Mouse (Mus musculus): Measurements from ENCODE around the gene Srsf10. TPM values are rescaled to one million over a fixed set of nuclear protein-coding genes. Genes with fewer than 3 reads are reported as not detected.

Gene Srsf10
- total RNA-seq, 2 experiments from 2014 or later = 30.9 to 33.0 TPM

DNA sequence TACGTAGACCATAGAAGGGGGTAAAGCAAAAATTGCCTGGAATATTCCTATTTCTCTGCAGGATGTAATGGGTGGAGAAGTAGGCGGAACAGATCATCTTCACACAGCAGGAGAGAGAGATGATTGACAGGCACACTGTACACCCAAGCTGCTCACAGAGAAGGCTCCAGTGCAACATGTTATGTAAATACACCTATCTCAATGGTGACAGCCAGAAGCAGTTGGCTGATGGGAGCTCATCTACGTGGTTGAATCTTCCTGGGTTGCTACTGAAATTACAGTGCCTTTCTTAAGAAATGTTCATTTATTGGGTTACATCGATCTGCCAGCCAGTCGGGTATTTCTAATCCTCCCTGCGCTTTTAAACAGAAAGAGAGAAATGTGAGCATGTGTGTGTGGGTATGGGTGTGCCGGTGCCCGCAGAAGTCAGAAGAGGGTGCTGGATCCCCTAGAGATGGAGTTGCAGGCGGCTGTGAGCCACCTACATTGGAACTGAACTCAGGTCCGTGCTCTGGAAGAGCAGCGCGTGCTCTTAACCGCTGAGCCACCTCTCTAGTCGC lies 1.5 kb upstream of the Srsf10 start:
- intact Hi-C loops (cut with DNase I; ENCODE audit: low total_unique reads) = no loop called here
- DNase-seq = no peak

DNA sequence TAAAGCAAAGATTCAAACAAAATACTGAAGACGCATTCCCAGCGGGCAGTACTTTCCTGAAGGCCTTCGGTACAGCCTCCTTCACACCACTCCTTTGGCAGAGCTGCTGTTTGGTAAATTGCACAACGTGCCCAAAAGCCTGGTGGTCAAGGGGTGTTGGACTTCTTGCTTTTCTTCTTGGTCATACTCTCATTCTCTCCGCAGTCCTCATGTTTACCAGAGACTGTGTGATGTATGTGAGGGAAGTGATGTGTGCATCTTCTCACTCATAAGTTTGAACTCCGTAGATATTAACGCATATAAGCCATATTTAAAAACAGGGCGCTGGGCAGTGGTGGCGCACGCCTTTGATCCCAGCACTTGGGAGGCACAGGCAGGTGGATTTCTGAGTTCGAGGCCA lies 917 bp upstream of the Srsf10 start:
- no peak for DNase-seq
- intact Hi-C loops (cut with DNase I; ENCODE audit: low total_unique reads) = no loop called here

DNA sequence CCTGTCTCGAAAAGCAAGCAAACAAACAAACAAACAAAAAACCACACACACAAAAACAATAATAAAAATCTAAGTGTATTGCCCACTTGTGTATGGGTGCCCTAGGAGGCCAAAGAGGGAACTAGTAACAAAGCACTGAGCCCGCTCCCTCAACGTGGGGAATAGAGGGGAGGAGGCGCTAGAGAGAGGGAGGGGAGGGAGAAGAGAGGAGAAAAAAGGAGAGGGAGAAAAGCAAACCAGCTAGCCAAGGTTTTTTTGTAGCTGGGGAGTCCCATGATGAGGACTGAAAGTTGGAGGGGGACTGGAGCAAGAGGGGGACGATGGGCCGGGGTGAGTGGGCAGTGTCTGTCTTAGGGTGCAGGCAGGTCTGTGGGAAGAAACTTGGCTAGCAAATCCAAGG lies 467 bp upstream of the Srsf10 start:
- intact Hi-C loops (cut with DNase I; ENCODE audit: low total_unique reads) = no loop called here
- DNase-seq = no peak

DNA sequence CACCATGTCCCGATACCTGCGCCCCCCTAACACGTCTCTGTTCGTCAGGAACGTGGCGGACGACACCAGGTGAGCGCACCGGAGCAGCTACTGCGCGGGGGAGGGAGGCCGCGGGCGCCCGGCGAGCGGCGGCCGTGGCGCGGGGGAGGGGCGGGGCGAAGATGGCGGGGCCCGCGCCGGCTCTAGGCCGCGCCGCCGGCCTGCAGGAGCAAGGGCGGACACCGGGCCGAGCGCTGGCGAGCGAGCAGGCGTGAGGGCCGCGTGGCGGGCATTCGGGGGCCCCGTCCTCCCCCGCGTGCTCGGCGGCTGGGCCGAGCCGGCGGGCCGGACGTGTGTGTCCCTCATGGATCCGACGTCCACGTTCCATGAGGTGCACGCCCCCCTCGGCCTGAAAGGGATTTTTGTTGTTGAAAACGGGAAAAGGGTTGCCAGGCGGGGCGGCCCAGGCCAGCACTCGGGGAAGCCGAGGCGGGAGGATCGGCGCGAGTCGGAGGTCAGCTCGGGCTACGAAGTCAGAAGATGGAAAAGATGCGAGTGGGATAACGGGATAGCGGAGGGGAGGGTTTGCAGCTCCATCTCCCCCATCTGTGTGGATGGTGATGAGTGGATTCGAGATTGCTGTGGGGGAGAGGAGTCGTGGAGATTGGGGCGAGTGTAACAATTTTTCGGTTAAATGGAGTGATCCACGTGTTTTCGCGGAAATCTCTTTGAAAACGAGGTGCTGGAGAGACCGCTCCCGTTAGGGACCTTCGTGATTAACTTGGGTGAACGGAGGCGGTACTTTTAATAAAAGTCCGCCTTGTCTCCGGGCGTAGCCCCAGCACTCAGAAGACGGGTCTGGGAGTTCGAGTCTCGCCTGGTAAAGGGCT lies 910 bp downstream of the Srsf10 start:
- intact Hi-C loops (cut with DNase I; ENCODE audit: low total_unique reads) = no loop called here

DNA sequence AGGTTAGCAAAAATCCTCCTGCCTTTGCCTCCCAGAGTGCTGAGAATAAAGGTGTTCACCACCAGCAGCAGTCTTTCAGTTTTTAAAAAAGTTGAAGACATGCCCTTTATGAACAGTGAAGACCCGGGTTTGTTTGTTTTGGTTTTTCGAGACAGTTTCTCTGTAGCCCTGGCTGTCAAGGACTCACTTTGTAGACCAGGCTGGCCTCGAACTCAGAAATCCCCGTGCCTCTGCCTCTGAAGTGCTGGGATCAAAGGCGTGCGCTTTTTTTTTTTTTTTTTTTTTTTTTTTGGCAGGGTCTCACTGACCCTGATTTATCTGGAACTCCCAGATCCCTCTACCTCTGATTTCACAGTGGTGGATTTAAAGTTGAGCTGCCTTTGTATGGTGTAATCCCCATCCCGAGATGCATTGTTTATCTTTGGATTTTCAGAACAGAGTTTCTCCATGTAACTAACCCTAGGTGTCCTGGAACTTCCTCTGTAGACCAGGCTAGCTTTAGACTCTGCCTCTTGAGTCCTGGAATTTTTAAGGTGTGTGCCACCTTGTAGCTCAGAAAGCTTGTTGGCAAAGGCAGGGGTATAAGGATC lies 2.1 kb downstream of the Srsf10 start:
- intact Hi-C loops (cut with DNase I; ENCODE audit: low total_unique reads) = no loop called here

More for the DNA sequence above, 910 bp downstream of the Srsf10 start:
- peak; percentile 78 for DNase-seq

DNA sequence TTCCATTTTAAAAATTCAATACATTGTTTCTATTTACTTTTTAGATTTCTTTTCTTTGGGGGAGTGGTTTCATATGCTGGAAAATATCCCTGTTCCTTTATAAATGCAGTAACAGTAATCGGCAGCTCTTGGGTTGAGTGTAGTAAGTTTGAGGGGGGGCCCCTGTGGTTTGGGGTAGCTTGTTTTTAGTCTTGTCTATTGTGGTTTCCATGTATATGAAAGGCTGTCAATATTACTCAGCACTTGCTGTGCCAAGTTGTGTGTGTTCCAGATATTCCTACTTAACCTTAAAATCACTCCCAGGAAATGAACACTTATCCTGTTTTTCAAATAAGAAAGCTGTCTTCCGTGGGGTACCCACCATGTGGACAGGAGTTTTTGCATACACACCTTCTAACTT lies 13.4 kb downstream of the Srsf10 start:
- intact Hi-C loops (cut with DNase I; ENCODE audit: low total_unique reads) = no loop called here
- no peak for DNase-seq

More for the DNA sequence above, 2.1 kb downstream of the Srsf10 start:
- no peak for DNase-seq

DNA sequence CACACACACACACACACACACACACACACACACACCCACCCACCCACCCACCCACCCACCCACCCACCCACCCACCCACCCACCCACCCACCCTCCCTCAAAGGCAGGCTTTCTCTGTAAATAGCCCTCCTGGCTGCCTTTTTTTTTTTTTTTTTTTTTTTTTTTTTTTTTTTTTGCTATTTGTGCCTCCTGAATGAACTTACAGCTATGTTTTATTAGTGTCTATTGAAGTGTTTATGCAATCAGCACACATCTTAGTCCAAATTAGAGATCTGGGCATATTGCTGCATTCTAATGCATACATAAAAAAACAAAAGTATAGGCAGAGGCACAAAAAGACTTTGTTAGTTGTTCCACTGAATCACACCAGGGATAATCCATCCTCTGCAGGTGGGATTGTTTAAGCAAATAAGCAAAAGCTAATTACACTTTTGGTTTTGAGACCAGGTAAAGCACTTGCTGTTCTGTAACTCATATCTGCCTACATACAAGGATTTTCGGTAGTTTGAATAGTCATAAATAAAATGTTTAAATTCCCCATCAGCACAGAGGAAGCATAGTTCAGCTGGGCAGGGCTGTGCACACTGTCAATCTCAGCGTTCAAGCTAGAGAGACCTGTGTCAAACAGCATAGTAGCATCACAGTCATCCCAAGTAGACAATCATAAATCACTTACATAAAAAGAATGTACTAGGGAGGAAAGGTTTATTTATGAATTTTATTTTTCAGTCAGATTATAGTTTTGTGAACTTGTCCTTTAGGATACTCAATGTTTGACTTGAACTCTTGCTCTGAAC lies 14.9 kb downstream of the Srsf10 start:
- no peak for DNase-seq
- intact Hi-C loops (cut with DNase I; ENCODE audit: low total_unique reads) = no loop called here

DNA sequence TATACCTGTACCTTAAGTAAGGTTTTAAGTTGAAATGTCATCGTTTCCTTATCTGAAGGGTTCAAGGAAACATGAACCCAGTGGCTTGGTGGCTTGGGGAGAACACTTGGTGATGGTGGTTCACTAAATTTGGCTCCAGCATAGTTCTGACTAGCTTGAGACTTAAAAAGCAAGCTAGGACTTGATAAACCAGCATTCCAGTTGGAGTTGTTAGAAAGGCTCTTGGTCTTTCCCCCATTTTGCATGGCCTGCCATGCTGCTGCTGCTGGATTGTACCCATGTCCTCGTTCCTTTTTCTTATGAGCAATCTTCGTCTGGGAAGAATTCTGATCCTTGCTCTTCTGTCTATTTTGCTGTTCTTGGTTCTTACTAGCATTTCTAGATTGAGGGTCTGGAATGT lies 16.5 kb downstream of the Srsf10 start:
- DNase-seq = no peak
- intact Hi-C loops (cut with DNase I; ENCODE audit: low total_unique reads) = no loop called here

DNA sequence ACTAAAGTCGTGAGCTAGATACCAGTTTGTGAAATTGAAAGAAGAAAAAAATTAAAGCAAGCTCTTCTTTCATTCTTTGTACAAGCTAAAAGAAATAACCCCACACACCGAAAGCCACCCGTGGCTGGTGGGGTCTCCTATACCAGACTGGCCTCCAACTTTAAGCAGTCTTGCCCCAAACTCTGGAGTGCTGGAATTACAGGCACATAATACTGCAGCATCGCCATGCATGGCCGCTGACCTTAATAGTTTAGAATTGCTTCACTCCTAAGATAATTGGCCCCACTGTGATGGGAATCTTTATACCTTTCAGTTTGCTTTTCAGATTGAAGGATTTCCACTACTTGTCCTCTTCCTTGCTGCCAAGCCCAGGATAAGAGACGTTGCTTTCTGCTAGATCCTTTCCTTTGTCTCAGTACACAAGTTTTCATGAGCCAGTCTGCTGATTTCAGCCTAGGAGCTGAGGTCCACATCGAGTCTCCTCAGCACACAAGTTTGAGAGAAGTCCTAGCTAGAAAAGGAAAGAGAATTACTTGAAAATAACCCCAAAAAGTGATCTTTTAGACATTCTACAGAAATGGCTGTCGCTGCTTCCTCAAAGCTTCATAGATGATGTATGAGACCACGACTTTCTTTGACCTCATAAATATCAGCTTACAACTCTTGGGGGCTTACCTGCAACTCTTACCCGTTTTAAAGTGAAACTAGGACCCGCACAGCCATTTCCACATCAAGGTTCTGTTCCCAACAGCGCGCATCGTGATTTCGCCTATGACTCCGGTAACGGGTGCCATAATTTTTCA lies 17.2 kb downstream of the Srsf10 start:
- DNase-seq = no peak
- intact Hi-C loops (cut with DNase I; ENCODE audit: low total_unique reads) = no loop called here

DNA sequence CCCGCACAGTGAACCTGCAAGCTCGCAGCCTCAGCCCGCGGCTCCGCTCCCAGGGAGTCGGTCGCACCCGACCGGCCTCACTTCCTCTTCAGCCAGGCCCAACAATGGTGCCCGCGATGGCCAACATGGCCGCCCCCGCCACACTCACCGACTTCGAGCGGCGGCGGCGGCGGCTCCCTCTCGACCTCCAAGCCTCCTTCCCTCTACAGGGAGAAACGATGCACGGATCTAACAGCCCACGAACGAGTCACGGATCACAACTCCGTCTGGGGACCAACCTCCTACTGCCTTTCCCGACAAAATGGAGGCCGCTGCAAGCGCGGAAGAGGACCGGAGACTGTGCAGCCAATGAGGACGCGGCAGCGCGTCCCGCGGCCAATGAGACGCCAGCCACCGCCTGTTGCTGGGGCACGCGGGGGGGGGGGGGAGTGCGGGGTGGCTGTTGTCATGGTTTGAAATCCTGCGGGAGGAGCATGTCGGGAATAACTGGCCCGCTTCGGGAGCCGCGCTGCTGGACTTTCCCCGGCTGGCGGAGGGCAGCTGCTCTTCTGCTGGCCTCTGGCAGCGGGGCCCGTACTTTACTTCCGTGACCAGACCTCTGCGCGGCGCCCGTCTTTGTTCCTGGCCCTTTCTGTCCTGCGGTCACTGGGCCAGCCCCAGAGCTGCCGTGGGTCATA lies 18.1 kb downstream of the Srsf10 start, which contains the start of gene Pnrc2:
Pnrc2 (minus strand) TSS at position 325 of the 677 bp plus-strand sequence.
- intact Hi-C loops (cut with DNase I; ENCODE audit: low total_unique reads) = no loop called here

DNA sequence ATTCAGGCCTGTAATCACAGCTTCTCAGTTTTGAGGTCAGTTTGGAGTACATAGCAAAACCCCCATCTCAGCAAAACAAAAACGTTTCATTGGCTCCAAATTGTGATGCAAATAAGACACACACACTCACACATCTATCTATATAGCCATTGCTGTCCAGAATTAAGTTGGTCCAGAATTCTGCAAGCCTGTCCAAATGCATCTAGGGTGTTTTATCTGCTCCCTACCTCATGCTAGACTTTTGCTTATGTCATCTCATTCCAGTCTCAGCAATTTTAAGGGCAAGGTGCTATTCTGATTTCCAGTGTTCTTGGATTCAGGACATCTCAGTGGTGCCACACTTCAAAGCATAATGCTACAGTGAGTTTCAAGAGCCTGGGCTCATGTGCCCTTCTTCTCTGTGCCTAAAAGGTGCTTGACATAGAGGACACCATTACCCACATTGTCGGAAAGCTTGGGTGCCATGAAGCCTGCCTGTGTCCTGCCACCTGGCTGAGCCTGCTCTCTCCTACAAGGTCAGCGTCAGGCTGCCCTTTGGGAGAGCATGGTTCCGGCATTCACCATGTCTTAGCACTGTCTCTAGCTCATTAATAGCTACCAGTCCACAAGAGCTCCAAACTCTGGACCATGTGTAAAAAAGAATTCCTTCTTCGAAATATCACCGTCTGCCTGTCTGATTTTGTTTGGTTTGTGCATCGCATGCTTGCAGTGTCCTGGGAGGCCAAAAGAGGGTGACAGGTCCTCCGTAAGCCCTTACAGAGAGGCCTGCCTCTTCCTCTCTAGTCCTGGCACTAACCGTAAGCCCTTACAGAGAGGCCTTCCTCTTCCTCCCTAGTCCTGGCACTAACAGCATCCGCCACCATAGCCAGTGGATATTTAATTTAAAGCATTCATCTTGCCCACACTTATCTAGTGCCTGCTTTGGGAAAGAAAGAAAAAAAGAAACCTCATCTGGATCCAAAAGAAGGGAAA lies 19.3 kb downstream of the Srsf10 start:
- intact Hi-C loops (cut with DNase I; ENCODE audit: low total_unique reads) = no loop called here
- DNase-seq = no peak

More for the DNA sequence above, 18.1 kb downstream of the Srsf10 start, which contains the start of gene Pnrc2:
- DNase-seq = peak; percentile 91

DNA sequence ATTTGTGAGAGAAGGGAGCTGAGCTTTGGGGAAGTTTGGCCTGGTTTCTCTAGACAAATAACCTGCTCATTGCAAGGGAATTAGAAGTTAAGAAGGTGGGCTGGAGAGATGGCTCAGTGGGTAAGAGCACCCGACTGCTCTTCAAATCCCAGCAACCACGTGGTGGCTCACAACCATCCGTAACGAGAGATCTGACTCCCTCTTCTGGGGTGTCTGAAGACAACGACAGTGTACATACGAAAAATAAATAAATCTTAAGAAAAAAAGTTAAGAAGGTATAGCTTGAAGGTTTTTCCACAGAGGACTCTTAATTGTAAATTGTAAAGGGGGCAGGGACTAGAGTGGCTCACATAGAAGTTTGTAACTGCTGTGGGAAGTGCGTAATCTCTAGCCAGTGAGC lies 20.0 kb downstream of the Srsf10 start:
- no peak for DNase-seq
- intact Hi-C loops (cut with DNase I; ENCODE audit: low total_unique reads) = no loop called here

DNA sequence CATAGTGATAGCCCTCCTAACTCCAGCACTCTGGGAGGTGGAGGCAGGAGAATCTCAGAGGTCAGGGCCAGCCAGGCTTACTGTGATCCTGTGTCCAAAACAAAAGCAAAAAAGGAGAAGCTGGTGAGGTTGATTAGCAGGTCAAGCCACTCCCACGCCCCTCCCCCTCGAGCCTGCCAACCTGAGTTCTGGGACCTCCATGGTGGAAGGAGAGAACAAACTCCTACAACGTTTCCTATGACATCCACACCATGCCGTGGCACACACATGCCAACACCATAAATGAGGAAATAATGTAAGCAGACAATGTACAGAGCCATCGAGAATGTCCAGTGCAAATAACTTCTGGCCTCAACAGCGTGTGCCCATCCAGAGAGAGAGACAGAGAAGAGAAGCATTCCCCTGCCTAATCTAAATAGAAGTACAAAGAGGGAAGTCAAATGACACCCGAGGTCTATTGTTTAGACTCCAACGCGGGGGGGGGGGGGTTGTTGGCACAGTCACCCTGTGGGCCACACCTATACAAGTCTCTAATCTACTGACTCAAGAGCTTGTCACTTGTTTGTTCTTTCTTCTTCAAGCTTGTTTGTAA lies 20.5 kb downstream of the Srsf10 start:
- intact Hi-C loops (cut with DNase I; ENCODE audit: low total_unique reads) = no loop called here
- DNase-seq = peak; percentile 67

DNA sequence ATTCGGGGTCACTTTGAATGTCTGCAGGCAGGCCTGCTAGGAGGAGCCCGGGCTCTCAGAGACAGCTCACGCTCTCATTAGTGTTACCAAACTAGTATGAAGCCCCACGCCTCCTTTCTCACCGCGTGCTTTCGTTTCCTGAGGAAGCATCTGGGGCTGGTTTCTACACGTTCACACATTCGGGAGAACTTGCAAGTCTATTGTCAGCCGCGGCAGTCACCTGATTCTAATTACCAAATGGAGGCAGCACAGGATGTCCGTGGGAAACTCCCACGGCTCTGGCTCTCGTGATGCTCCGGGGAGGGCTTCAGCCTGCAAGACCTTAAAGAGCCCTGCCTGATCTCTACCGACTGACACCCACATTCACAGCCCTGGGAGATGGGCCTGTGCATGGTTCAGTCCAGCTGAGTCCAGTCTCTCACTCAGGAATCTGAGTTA lies 21.1 kb downstream of the Srsf10 start:
- DNase-seq = peak; percentile 65
- intact Hi-C loops (cut with DNase I; ENCODE audit: low total_unique reads) = no loop called here

DNA sequence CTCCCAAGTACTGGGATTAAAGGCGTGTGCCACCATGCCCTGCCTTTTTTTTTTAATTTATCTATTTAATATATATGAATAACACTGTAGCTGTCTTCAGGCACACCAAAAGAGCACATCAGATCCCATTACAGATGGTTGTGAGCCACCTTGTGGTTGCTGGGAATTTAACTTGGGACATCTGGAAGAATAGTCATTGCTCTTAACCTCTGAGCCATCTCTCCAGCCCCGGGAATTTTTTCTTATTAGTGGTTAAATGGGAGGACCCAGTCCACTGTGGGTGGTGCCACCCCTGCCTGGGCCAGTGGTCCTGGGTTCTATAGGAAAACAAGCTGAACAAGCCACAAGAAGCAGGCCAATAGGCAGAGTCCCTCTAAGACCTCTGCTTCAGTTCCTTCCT lies 22.2 kb downstream of the Srsf10 start:
- DNase-seq = no peak
- intact Hi-C loops (cut with DNase I; ENCODE audit: low total_unique reads) = no loop called here

DNA sequence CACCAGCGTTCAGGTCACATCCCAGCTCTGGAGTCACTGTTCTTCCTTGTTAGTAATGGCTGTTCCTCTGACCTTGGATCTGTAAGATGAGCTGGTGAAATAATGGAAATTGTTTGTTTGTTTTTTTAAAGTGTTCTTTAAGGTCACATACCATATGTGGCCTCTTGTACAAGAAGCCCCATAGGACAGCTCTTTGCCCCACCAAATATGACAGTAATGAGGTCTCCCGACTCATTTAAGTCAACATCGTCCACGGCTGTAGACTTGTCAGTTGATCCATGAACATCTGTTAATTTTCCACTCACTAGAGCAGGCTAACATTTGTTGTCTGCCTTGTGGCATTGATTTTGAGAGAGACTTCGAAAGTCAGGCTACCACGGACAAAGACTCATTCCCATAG lies 23.5 kb downstream of the Srsf10 start:
- intact Hi-C loops (cut with DNase I; ENCODE audit: low total_unique reads) = no loop called here
- DNase-seq = no peak

DNA sequence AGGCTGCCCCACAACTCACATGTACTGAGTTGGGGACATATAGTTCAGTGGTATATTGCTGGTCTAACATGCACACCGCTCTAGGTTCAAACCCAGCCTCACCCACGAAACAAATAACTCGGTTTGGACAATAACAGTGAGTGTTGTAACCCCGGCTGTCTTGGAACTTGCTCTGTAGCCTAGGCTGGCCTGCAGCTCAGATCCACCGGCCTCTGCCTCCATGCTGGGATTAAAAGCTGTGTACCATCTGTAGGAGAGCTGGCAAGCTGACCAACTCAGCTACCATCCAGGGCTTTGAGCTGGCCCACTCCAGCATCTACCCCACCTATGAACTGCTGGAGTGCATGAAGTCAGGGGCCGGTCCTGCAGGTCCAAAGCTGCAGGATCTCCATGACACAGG lies 24.5 kb downstream of the Srsf10 start:
- DNase-seq = no peak
- intact Hi-C loops (cut with DNase I; ENCODE audit: low total_unique reads) = loop anchor here (5.0 kb wide), 2 partner anchors 63 to 78 kb away; no protein-coding TSS in a partner anchor
